Mouse (Mus musculus) kidney, adult 2 months (tissue): ENCODE results near the gene Cacng7.

Experiments used
- CTCF ChIP-seq: fragments of 200-500 bp; conservative IDR thresholded peaks from 2 replicates; pipeline ENCODE4 v1.5.1; 2011; ENCODE audit warnings: low read depth, mild to moderate bottlenecking, control low read depth, low read length, moderate library complexity, mixed read lengths; ENCODE audit not compliant: insufficient read depth, insufficient read length
- POLR2A ChIP-seq: fragments of 200-500 bp; IDR thresholded peaks from one replicate; pipeline ENCODE4 v1.6.1; 2011; ENCODE audit warnings: low read depth, low read length, control low read depth

GRCm38 (mm10) chr7:3349775-3350174, 17.0 kb downstream of the Cacng7 start:
- TF ChIP-seq POLR2A, result no peak
- TF ChIP-seq CTCF, result no peak
